Mouse (Mus musculus) myocyte (in vitro differentiated cells): ENCODE measurements around the gene Ceacam19.

ENCODE experiments used
- POLR2A ChIP-seq: IDR thresholded peaks from one replicate; pipeline ENCODE4 v1.6.1; 2011; ENCODE audit warnings: low read depth, mild to moderate bottlenecking, control low read depth, moderate library complexity; ENCODE audit not compliant: insufficient read length
- POLR2AphosphoS2 ChIP-seq: IDR thresholded peaks from one replicate; pipeline ENCODE4 v1.6.1; 2011; ENCODE audit warnings: low read depth, control low read depth; ENCODE audit not compliant: insufficient read length

DNA sequence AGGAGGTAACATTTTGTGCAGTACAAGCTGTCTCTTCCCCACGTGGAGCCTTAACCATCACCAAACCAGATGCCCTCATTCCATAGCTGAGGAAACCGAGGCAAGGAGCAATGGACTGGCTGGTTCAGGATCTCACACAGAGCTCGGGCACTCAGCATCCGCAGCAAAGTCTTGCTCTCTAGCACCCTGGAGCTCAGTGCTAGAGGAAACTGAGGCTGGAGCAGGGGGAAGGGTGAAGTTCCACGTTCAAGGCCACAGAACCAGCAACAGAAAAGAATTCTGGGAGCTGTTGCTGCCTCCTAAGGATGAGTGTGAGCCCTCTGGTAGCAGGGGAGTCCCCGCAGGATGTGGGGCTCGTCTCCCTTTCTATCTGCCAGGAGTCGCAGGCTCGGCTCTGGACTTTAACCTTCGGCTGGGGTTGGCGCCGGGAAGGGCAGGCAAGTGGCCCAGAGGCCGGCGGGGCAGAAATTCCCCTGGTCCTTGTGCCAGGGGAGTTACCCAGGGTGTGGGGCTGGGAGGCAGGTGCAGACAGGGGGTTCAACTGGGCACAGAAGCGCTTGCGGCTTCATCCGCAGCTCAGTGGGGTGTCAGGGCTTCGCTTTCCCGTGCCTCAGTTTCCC, 44.8 kb downstream of the Ceacam19 start:
- TF ChIP-seq POLR2AphosphoS2 (no peak), POLR2A (no peak)
